Mouse (Mus musculus): ENCODE data around the gene Krt36. TPM values are rescaled to one million over a fixed set of nuclear protein-coding genes. Genes with fewer than 3 reads are reported as not detected.

Krt36 gene
- polyA plus RNA-seq, 1 experiment from 2014 or later, result not detected

GRCm38 (mm10) chr11:100124901-100125300 lies 19.5 kb upstream of the Krt36 start:
- ATAC-seq (ENCODE audit: low FRiP score, low read depth), result no peak

GRCm38 (mm10) chr11:100121466-100121865 lies 16.0 kb upstream of the Krt36 start, which contains the start of gene Krt13:
Gene Krt13 (minus strand): TSS chr11:100121566.
- no peak within 1 kb of the TSS for H3K9ac ChIP-seq

More at GRCm38 (mm10) chr11:100124901-100125300, 19.5 kb upstream of the Krt36 start:
- Histone ChIP-seq H3K36me3 (no peaks in the 10 kb centered on the region), H3K4me3 (no peak overlapping the region), H3K9me3 (no peaks in the 10 kb centered on the region), H3K4me1 (no peaks in the 10 kb centered on the region), H3K27ac (no peak overlapping the region), H3K4me2 (replicated peaks) (no peak overlapping the region), H3K9ac (no peak overlapping the region), H3K27me3 (replicated peaks) (no peaks in the 10 kb centered on the region)
- 85% methylated on average over 7 of the region's 7 CpGs for WGBS

GRCm38 (mm10) chr11:100120331-100120730 lies 14.9 kb upstream of the Krt36 start:
- Histone ChIP-seq H3K4me1 (no peaks in the 10 kb centered on the region), H3K9me3 (no peaks in the 10 kb centered on the region), H3K4me2 (replicated peaks) (no peak overlapping the region), H3K27me3 (replicated peaks) (no peaks in the 10 kb centered on the region), H3K4me3 (no peak overlapping the region), H3K9ac (no peak overlapping the region), H3K27ac (no peak overlapping the region), H3K36me3 (no peaks in the 10 kb centered on the region)
- 94% methylated on average over 5 of the region's 5 CpGs for whole genome bisulfite sequencing
- ATAC-seq (ENCODE audit: low FRiP score, low read depth), result no peak

More at GRCm38 (mm10) chr11:100121466-100121865, 16.0 kb upstream of the Krt36 start, which contains the start of gene Krt13:
- no peaks in the 10 kb centered on the region for H3K9me3 ChIP-seq
- ATAC-seq (ENCODE audit: low FRiP score, low read depth), result no peak
- H3K27ac ChIP-seq, result no peak within 1 kb of the TSS
- no peaks in the 10 kb centered on the region for H3K4me1 ChIP-seq
- no peak within 1 kb of the TSS for H3K4me3 ChIP-seq
- no peaks in the 10 kb centered on the region for H3K36me3 ChIP-seq
- WGBS, result 76% methylated on average over 3 of the region's 3 CpGs
- H3K27me3 ChIP-seq (replicated peaks), result no peaks in the 10 kb centered on the region
- H3K4me2 ChIP-seq (replicated peaks), result no peak within 1 kb of the TSS

GRCm38 (mm10) chr11:100113742-100114029 lies 8.3 kb upstream of the Krt36 start:
- 75% methylated on average over 2 of the region's 2 CpGs for WGBS
- no peak overlapping the region for H3K27ac ChIP-seq
- no peaks in the 10 kb centered on the region for H3K36me3 ChIP-seq
- no peaks in the 10 kb centered on the region for H3K9me3 ChIP-seq
- ATAC-seq (ENCODE audit: low FRiP score, low read depth), result no peak
- H3K4me1 ChIP-seq, result no peaks in the 10 kb centered on the region
- H3K9ac ChIP-seq, result no peak overlapping the region
- H3K4me3 ChIP-seq, result no peak overlapping the region
- no peaks in the 10 kb centered on the region for H3K27me3 ChIP-seq (replicated peaks)
- H3K4me2 ChIP-seq (replicated peaks), result no peak overlapping the region

GRCm38 (mm10) chr11:100112935-100113741 lies 7.7 kb upstream of the Krt36 start:
- WGBS, result 80% methylated on average over 11 of the region's 11 CpGs
- Histone ChIP-seq H3K9ac (no peak overlapping the region), H3K27me3 (replicated peaks) (no peaks in the 10 kb centered on the region), H3K9me3 (no peaks in the 10 kb centered on the region), H3K4me1 (no peaks in the 10 kb centered on the region), H3K4me3 (no peak overlapping the region), H3K4me2 (replicated peaks) (no peak overlapping the region), H3K36me3 (no peaks in the 10 kb centered on the region), H3K27ac (no peak overlapping the region)
- ATAC-seq (ENCODE audit: low FRiP score, low read depth), result no peak

- ATAC-seq (ENCODE audit: low FRiP score, low read depth), result no peak
- WGBS, result 67% methylated on average over 15 of the region's 15 CpGs
- Histone ChIP-seq H3K4me1 (no peaks in the 10 kb centered on the region), H3K9me3 (no peaks in the 10 kb centered on the region), H3K27ac (no peak overlapping the region), H3K27me3 (replicated peaks) (no peaks in the 10 kb centered on the region), H3K4me3 (no peak overlapping the region), H3K4me2 (replicated peaks) (no peak overlapping the region), H3K36me3 (no peaks in the 10 kb centered on the region), H3K9ac (no peak overlapping the region)
These were observed 2.6 kb downstream of the Krt36 start for GRCm38 (mm10) chr11:100102693-100103429.

- Histone ChIP-seq H3K4me2 (replicated peaks) (no peak overlapping the region), H3K27ac (no peak overlapping the region), H3K9ac (no peak overlapping the region), H3K4me3 (no peak overlapping the region), H3K27me3 (replicated peaks) (no peaks in the 10 kb centered on the region), H3K9me3 (no peaks in the 10 kb centered on the region), H3K4me1 (no peaks in the 10 kb centered on the region), H3K36me3 (no peaks in the 10 kb centered on the region)
- no peak for ATAC-seq (ENCODE audit: low FRiP score, low read depth)
- WGBS, result 87% methylated on average over 4 of the region's 4 CpGs
These were observed 5.0 kb downstream of the Krt36 start for GRCm38 (mm10) chr11:100100391-100100790.

GRCm38 (mm10) chr11:100097819-100098218 lies 7.6 kb downstream of the Krt36 start:
- no peak overlapping the region for H3K27ac ChIP-seq
- no peak overlapping the region for H3K9ac ChIP-seq
- no peaks in the 10 kb centered on the region for H3K9me3 ChIP-seq
- no peaks in the 10 kb centered on the region for H3K4me1 ChIP-seq
- H3K4me2 ChIP-seq (replicated peaks), result no peak overlapping the region
- no peaks in the 10 kb centered on the region for H3K36me3 ChIP-seq
- ATAC-seq (ENCODE audit: low FRiP score, low read depth), result no peak
- H3K27me3 ChIP-seq (replicated peaks), result no peaks in the 10 kb centered on the region
- WGBS, result 72% methylated on average over 9 of the region's 9 CpGs
- no peak overlapping the region for H3K4me3 ChIP-seq

- H3K4me2 ChIP-seq (replicated peaks), result no peak within 1 kb of the TSS
These were observed 9.3 kb downstream of the Krt36 start, which contains the start of gene Krt35 for GRCm38 (mm10) chr11:100096141-100096540. Gene Krt35 (minus strand): TSS chr11:100096241.

GRCm38 (mm10) chr11:100088378-100089025 lies 16.9 kb downstream of the Krt36 start:
- Histone ChIP-seq H3K27ac (no peak overlapping the region), H3K9me3 (no peaks in the 10 kb centered on the region; the same call in 1 of the 2 replicates), H3K4me1 (no peaks in the 10 kb centered on the region), H3K4me2 (replicated peaks) (no peak overlapping the region), H3K9ac (no peak overlapping the region), H3K36me3 (no peaks in the 10 kb centered on the region), H3K27me3 (replicated peaks) (no peaks in the 10 kb centered on the region), H3K4me3 (no peak overlapping the region)
- ATAC-seq (ENCODE audit: low FRiP score, low read depth), result no peak
- 75% methylated on average over 7 of the region's 7 CpGs for WGBS

More at GRCm38 (mm10) chr11:100096141-100096540, 9.3 kb downstream of the Krt36 start, which contains the start of gene Krt35:
- no peak for ATAC-seq (ENCODE audit: low FRiP score, low read depth)
- Histone ChIP-seq H3K27ac (no peak within 1 kb of the TSS), H3K36me3 (no peaks in the 10 kb centered on the region), H3K4me1 (no peaks in the 10 kb centered on the region), H3K9ac (no peak within 1 kb of the TSS), H3K27me3 (replicated peaks) (no peaks in the 10 kb centered on the region), H3K4me3 (no peak within 1 kb of the TSS), H3K9me3 (no peaks in the 10 kb centered on the region)
- WGBS, result 76% methylated on average over 9 of the region's 9 CpGs

GRCm38 (mm10) chr11:100087861-100088260 lies 17.6 kb downstream of the Krt36 start, which contains the start of gene Krt32:
Gene Krt32 (minus strand): TSS chr11:100088226.
- H3K4me3 ChIP-seq, result no peak within 1 kb of the TSS
- H3K9ac ChIP-seq, result no peak within 1 kb of the TSS
- no peaks in the 10 kb centered on the region for H3K36me3 ChIP-seq
- WGBS, result 95% methylated on average over 10 of the region's 10 CpGs
- no peak for ATAC-seq (ENCODE audit: low FRiP score, low read depth)
- no peak within 1 kb of the TSS for H3K27ac ChIP-seq
- no peaks in the 10 kb centered on the region for H3K27me3 ChIP-seq (replicated peaks)
- H3K9me3 ChIP-seq, result no peaks in the 10 kb centered on the region; the same call in 1 of the 2 replicates
- no peak within 1 kb of the TSS for H3K4me2 ChIP-seq (replicated peaks)
- no peaks in the 10 kb centered on the region for H3K4me1 ChIP-seq

GRCm38 (mm10) chr11:100073873-100074272 lies 31.6 kb downstream of the Krt36 start:
- Histone ChIP-seq H3K36me3 (no peaks in the 10 kb centered on the region), H3K4me3 (no peak overlapping the region), H3K4me2 (replicated peaks) (no peak overlapping the region), H3K27ac (no peak overlapping the region), H3K4me1 (no peaks in the 10 kb centered on the region), H3K9me3 (no peaks in the 10 kb centered on the region), H3K9ac (no peak overlapping the region), H3K27me3 (replicated peaks) (no peaks in the 10 kb centered on the region)
- no peak for ATAC-seq (ENCODE audit: low FRiP score, low read depth)
- WGBS, result 72% methylated on average over 1 of the region's 1 CpGs
